Mouse (Mus musculus) kidney, adult 18-20 months (tissue): ENCODE data around the gene Ptpre.
"Not testable (repeated sequence)": the region's sequence is repeated elsewhere in the genome, so short reads cannot be mapped to it uniquely, and the experiment has no call there.

ENCODE experiments used
- DNase-seq: peaks from one replicate; pipeline ENCODE4 v3.0.0; 2021

Gene Ptpre

GRCm38 (mm10) chr7:135698362-135698761 is 161.1 kb downstream of the Ptpre start:
- DNase-seq, result no peak

DNA sequence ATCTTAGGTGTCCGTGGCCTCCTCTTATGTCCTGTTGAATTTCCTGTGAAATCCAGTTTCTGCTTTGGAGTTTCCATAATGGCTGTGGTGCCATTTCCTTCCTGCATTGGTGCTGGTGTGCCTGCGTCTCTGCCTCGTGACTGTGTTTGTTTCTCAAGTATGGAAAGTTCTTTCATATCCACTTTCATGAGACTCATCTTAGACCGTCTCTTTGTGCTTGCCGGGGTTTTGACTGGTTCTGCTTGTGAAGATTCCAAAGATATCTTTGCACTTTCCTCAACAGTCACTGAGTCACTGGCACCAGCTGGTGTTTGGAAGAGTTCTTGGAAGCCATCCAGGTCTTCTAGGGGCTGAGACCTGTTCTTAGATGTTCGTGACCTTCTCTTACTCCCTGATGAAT is 162.1 kb downstream of the Ptpre start:
- DNase-seq, result not testable (repeated sequence)

DNA sequence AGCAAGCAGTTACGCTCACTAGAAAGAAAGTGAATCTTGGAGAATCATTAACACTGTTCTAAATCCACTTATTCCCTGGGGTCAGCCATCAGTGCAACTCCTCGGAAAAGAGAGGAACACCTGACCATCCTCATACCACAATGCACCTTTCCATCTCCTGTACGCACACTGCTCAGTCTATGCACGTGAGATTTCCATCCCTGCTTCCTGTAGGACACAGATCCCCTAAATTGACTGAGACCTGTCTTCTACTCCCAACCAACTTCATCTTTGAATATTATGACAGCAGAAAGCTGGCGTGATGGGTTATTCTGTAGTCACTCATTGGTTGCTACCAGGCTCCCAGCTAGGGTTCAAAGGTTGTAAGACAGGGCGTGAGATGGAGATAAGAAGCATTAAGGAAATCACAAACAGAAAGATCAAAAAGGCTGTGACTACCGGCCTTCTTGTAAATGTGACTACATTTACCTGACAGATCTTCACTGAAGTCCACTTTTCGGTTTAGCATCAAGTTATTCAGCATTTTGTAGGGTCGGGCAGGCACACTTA is 166.4 kb downstream of the Ptpre start:
- DNase-seq, result no peak

DNA sequence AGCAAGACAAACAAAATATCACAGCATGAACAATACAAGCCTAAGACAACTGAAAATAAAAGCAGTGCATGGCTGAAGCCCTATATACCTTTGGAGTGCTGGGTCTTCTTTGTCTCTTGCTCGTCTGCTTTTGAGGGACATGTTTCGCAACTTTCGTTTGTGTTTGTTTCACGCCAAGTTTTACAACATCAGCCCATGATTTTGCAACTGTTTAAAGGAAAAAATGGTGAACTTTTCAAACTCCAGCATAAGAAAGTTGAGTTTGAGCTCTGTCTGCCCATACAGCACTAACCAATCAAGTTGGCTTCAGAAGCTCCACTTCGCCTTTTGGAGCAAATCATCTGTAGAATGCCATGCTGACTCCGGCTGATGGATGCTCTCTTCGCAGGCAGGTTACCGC is 167.0 kb downstream of the Ptpre start:
- DNase-seq, result no peak

DNA sequence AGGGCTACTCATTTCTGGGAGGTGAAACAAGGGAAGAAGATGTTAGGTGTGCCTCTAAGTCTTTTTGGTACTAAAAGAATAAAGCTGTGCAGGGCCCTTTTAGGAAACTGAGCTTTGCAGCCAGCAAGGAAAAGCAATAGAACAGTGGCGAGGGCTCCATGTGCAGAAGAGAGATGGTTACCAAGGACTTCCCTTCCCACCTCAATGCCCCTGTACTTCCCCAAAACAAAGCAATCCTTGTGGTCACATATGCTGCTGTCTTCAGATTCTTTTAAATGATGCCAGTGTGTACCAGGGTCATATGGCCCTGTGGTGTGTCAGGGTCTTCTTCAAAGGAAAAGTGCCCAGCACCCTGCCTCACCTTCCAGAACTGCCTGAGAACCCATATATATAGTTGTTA is 167.8 kb downstream of the Ptpre start:
- no peak for DNase-seq

GRCm38 (mm10) chr7:135705753-135706152 is 168.5 kb downstream of the Ptpre start:
- no peak for DNase-seq

DNA sequence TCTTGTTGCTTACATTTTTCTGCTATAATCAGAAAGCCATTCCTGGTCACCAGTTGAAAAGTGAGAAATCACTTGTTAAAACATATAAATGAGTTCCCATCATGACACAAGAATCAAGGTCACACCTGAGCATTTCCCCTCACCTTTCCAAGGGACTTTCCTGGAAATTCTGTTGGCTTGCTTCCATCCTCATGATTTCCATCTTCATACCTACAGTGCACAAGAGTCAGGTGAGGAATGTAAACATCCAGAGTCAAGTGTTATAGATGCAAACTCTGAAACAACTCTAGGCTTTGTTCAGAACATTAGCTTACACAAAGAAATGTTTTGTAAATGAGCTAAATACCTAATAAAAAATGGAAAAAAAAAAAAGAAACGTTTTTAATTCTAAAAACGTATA is 173.4 kb downstream of the Ptpre start:
- no peak for DNase-seq

- DNase-seq, result no peak
Measured at GRCm38 (mm10) chr7:135712534-135712933, 175.3 kb downstream of the Ptpre start.

- no peak for DNase-seq
Measured at GRCm38 (mm10) chr7:135713326-135713725, 176.0 kb downstream of the Ptpre start.

DNA sequence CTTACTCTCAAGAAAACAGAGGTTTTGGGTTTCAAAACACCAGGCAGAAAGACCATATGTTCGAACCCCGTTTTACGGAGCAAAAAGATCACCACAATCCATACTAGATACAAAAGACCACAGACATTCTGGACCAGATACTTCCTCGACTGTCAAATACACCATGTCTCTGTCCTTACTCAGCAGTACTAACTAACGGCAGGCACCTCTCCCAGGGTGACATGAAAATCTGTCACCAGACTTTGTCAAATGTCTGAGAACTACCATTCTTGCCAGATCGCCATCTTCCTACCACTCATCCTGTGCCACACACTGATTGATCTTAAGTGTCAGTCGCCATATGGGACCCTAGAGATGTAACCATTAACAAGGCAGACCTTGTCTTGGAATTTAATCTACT is 177.9 kb downstream of the Ptpre start:
- no peak for DNase-seq

DNA sequence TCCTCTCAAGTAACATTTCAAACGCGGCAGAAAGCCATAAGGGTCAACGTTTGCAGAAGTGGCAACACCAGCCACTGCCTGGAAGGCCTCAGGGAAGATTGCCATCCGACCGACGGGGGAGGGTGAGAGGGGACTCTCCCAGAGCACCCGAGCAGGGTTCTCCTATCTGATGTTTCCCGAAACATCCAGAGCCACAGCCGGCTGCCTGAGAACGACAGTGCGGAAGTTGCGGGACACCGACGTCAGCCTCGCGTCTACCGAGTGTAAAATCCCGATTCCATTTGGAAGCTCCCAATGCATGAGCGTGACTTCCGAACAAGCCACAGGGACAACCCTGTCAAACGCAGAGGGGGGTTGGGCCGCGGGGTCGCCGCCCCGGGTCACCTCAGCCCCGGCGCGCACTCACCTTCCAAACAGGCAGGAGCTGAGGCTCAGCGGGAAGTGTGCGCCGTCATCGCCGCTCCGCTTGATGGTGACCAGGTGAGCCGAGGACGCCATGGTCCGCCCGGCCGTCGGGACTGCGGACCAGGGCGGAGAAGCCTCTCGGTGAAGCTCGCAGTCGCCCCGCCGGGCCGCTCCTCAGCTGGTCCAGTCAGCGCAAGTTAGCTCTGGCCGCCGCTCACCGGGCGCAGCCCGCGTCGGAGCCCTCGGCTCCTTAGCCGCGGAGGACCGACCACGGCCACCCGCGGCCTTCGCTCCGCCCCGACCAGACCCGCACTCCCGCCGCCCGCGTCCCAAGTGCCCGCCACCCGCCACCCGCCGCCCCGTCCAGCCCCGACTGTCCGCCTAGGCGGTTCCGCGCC is 178.6 kb downstream of the Ptpre start, which contains the start of gene Mki67:
TSS of gene Mki67 (minus strand) at position 720 of the 803 bp plus-strand sequence.
- DNase-seq, result no peak

DNA sequence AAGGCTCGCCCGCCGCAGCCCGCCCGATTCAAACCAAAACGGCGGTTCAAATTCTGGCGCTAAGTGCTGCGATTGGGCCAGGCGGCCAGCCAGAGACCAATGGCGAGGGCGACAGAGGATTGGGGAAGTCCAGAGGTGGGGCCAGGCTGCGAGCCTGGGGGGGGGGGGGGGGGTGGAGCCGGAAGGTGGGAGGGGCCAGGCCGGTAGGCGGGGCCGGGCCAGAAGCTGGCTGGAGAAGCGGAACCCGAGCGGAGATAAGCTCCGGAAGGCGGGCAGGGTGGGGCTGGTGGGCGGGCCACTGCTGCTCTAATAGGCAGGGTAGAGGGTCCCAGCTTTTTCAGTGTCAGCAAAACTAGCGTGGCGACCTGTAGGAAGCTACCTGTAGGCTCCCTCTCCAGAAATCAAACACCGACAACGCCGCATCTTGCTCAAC is 179.2 kb downstream of the Ptpre start:
- DNase-seq, result peak; percentile 83

- DNase-seq, result no peak
Measured at GRCm38 (mm10) chr7:135716968-135717557, 179.8 kb downstream of the Ptpre start.

GRCm38 (mm10) chr7:135721436-135721992 is 184.2 kb downstream of the Ptpre start:
- no peak for DNase-seq

- DNase-seq, result no peak
Measured at GRCm38 (mm10) chr7:135722011-135722838, 184.9 kb downstream of the Ptpre start.

- DNase-seq, result no peak
Measured at GRCm38 (mm10) chr7:135723672-135724341, 186.5 kb downstream of the Ptpre start.

DNA sequence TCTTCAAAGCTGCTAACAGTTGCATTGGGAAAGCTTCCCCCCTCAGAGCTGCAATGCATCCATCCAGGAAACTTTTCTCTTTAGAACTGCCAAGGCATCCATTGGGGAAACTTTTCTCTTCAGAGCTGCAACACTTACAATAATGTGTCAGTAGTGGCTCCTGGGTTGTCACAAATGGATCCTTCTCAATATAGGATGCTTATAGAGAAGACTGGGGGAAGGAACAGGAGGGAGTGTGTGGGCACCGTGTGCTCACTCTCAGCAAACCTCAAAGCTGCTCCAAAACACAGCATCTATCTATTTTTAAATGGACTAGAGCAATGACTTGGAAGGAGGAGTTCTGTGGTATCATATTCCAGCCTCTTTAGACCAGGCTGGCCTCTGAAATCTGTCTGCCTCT is 189.4 kb downstream of the Ptpre start:
- no peak for DNase-seq

DNA sequence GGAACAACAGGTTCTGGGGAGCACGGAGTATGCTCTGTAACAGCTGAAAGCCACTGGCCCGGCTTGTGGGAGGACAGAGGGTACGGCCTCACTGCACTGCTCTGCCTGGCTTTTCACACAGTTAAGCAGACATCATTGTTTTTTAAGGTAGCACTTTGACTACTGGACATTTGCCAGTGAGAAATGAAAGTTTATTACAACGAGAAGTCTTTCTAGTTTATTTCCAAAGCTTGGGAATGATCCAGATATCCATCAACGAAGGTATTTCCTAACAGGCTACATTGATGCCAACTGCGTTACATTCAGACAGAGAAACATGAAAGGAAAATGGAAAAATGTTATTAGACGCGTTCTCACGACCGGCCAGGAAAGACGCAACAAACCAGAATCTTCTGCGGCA is 190.8 kb downstream of the Ptpre start:
- no peak for DNase-seq

DNA sequence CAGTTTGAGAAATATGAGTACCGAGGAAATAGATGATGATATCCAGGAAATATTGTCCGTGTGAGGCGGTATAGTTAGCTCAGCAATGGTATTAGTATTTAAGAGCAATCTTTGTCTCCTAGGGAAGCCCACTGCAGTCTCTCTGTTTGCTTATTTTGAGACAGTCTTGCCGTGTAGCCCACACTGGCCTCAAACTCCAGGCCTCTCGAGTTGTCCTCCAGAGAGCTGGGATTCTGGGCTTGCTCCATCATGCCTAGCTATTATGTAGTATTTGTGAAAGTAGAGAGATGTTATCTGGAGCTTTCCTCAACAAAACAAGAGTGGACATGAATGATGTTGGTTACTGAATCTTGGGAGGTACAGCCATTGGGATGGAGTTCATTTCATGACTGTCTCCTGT is 197.1 kb downstream of the Ptpre start:
- DNase-seq, result no peak

DNA sequence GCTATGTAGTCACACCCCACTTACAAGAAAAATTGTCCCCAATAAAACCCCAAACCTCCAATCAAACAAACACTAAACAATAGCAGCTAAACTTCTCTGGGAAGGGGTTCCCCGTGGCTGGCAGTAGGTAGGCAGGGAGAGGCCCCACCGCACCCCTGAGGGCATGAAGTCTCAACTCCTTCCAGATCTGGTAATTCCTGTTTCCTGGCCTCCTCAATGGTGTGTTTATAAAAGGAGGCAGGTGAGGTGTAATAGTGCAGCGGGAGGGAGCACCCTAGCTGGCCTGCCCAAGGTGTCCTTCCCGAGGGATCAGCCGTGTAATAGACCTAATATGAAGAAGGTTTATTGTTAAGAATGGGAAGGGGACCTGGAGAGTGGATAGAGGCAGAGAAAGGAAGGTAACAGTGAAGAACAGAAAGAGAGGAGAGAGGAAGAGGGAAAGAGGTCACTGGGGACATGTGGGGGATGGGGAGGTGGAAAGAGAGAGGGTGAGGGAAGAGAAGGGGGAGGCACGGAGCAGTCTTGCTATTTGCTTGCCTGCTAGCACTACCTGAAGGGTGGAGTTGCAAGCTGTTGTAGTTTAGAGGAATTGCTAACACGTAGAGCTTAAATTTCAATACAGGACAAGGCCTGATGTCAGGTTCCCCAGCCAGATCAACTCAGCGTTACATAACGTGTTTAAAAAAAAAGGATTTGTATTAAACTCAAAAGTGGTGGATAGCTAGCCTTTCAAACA is 197.8 kb downstream of the Ptpre start:
- DNase-seq, result no peak
